Mouse (Mus musculus): ENCODE results near the gene Cldn9. TPM values are rescaled to one million over a fixed set of nuclear protein-coding genes. Genes with fewer than 3 reads are reported as not detected.

Cldn9 gene
- not detected for total RNA-seq (2023)

GRCm38 (mm10) chr17:23683856-23684672 is at the start of gene Cldn9:
TSS of gene Cldn9 (minus strand) at chr17:23684026.

GRCm38 (mm10) chr17:23725999-23726757 is 42.4 kb upstream of the Cldn9 start, which contains the start of gene Pkmyt1:
TSS of gene Pkmyt1 (plus strand) at chr17:23726336.

GRCm38 (mm10) chr17:23722376-23723125 is 38.7 kb upstream of the Cldn9 start, which contains the start of gene 1520401A03Rik:
TSS of gene 1520401A03Rik (minus strand) at chr17:23722783.

GRCm38 (mm10) chr17:23679127-23679835 is 4.5 kb downstream of the Cldn9 start, which contains the start of gene Cldn6:
TSS of gene Cldn6 (plus strand) at chr17:23679249.

GRCm38 (mm10) chr17:23677236-23677679 is 6.6 kb downstream of the Cldn9 start, which contains the start of gene Tnfrsf12a:
TSS of gene Tnfrsf12a (minus strand) at chr17:23677468.

GRCm38 (mm10) chr17:23673424-23674073 is 10.3 kb downstream of the Cldn9 start, which contains the start of the genes Hcfc1r1 and Thoc6:
TSS of gene Hcfc1r1 (plus strand) at chr17:23673596.
TSS of gene Thoc6 (minus strand) at chr17:23673882.

GRCm38 (mm10) chr17:23660117-23660875 is 23.5 kb downstream of the Cldn9 start, which contains the start of gene Bicdl2:
TSS of gene Bicdl2 (plus strand) at chr17:23660506.

GRCm38 (mm10) chr17:23644613-23645495 is 39.0 kb downstream of the Cldn9 start, which contains the start of gene Mmp25:
TSS of gene Mmp25 (minus strand) at chr17:23645277.

Other genes starting within 250 kb of the Cldn9 start
- gene Vmn2r117, start 204.3 kb downstream of the Cldn9 start, total RNA-seq (2023) = not detected
- 8.7 TPM for gene Zfp213, start 119.8 kb downstream of the Cldn9 start, total RNA-seq (2023)
- not detected for gene Zfp13, start 84.5 kb downstream of the Cldn9 start, total RNA-seq (2023)
- 0.86 TPM for gene Zscan10, start 83.2 kb downstream of the Cldn9 start, total RNA-seq (2023)
- 0.41 TPM for gene Mmp25, start 38.7 kb downstream of the Cldn9 start, total RNA-seq (2023)
- gene Bicdl2, start 23.5 kb downstream of the Cldn9 start, total RNA-seq (2023) = not detected
- 39.5 TPM for gene Hcfc1r1, start 10.4 kb downstream of the Cldn9 start, total RNA-seq (2023)
- gene Thoc6, start 10.1 kb downstream of the Cldn9 start, total RNA-seq (2023) = 22.4 TPM
- gene Tnfrsf12a, start 6.6 kb downstream of the Cldn9 start, total RNA-seq (2023) = 61.0 TPM
- not detected for gene Cldn6, start 4.8 kb downstream of the Cldn9 start, total RNA-seq (2023)
- not detected for gene 1520401A03Rik, start 38.8 kb upstream of the Cldn9 start, total RNA-seq (2023)
- 36.2 TPM for gene Pkmyt1, start 42.3 kb upstream of the Cldn9 start, total RNA-seq (2023)
- 2.6 TPM for gene Paqr4, start 56.8 kb upstream of the Cldn9 start, total RNA-seq (2023)
- 0.89 TPM for gene Kremen2, start 61.8 kb upstream of the Cldn9 start, total RNA-seq (2023)
- gene Flywch1, start 87.6 kb upstream of the Cldn9 start, total RNA-seq (2023) = 27.5 TPM
- gene Flywch2, start 102.1 kb upstream of the Cldn9 start, total RNA-seq (2023) = not detected
- 1,442 TPM for gene Srrm2, start 106.5 kb upstream of the Cldn9 start, total RNA-seq (2023)
- gene Elob, start 145.1 kb upstream of the Cldn9 start, total RNA-seq (2023) = 199 TPM
- gene Prss33, start 152.0 kb upstream of the Cldn9 start, total RNA-seq (2023) = not detected
- gene Prss32, start 159.8 kb upstream of the Cldn9 start, total RNA-seq (2023) = not detected
- gene Prss41, start 160.1 kb upstream of the Cldn9 start, total RNA-seq (2023) = 1.4 TPM
- gene Prss21, start 184.0 kb upstream of the Cldn9 start, total RNA-seq (2023) = not detected
- not detected for gene Dcpp1, start 196.8 kb upstream of the Cldn9 start, total RNA-seq (2023)
- not detected for gene Dcpp2, start 196.9 kb upstream of the Cldn9 start, total RNA-seq (2023)
- not detected for gene Dcpp3, start 233.4 kb upstream of the Cldn9 start, total RNA-seq (2023)

Measured in CD4-positive naive resting alpha-beta T cell, adult 57 days (primary cell).